Mouse (Mus musculus) WW6 (cell line): ENCODE data around the gene Cacnb1.

Experiments
- DNase-seq: peaks from one replicate; pipeline ENCODE4 v3.0.0-alpha.2; 2013; ENCODE audit warnings: low read depth, low spot score

The Cacnb1 gene

DNA sequence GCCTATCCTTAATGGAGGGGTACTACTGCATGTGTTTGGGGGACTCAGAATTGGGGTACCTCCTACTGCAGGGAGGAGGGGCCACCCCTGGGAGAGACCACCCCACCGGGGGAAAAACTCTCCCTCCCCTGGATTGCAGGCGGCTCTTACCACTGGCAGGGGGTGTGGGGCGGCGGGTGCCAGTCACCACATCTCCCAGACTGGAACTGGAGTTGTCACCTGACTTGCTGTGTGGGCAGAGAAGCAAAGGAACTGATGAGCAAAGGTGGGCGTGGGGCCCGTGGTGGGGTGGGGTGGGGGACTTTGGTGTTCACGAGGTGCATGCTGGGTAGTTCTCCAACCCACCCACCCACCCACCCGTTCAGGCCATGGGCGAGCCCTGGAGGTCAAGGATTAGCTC, 11.1 kb downstream of the Cacnb1 start:
- no peak for DNase-seq

DNA sequence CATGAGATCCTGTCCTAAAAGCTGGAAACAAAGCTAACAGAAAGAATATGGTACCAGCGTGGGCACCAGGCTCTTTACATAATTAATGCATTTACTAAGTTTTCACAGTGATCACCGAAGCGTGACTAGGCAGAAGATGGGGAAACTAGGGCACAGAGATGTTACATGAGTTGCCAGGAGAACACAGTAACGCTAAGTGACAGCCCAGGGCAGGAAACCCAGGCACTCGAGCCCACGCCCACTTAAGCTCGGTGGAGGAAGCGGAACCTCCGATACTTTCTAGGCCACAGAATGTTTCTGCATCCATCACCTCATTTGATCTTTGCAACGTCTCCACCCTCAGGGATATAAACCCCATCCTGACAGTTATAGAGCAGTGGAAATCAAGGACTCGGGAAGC, 14.7 kb downstream of the Cacnb1 start:
- no peak for DNase-seq

DNA sequence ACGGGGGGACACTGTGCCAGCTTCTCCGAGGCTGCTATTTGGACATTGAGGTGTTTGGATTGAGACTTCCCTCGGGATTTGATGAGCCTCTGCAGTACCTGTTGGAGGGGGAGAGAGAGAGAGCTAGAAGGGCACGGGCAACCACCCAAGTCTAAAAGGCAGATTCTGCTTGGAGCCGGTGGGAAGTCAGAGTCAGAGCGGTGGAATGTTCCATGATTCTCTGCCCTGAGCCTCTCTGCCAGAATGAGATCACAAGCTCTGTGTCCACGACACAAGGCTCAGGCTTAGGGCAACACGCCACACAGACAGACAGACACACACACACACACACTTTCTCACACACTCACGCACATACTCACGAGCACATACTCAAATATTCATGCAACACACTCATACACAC, 17.1 kb downstream of the Cacnb1 start:
- DNase-seq, result no peak

DNA sequence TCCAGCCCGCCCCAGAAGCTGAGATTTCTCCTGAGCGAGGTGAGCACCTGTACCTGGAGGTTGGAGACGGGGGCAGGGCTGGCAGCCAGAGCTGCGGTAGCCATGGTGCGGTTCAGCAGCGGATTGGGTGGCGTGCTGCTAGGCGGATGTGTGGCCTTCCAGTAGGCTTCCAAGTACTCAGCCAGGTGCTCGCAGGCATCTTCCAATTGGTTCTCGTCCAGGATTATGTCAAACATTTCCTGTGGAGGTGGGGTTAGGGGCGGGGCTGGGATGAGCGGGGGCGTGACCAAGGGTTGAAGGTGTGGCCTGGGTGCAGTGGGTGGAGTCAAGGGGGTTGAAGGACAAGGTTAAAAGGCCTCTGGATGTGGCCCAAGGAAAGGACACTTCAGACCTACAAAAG, 17.8 kb downstream of the Cacnb1 start:
- peak; percentile 94 for DNase-seq

DNA sequence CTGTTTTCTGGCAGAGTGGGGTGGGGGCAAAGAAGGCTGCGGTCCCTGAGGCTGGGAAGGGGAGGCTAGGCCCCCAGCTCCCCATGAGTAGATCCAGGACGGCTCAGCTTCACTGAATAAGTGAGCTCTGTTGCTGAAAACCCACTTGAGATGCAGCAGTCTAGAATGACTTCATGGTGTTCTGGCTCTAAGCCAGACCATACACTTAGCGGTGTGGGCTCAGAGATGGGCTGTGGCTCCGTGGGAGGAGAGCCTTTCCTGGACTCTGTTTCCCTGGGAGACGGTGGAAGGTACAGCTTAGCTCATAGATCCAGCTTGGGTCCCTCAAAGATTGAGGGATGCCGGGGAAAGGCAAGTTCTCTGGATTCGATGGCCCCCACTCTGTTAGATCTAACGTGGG, 18.7 kb downstream of the Cacnb1 start:
- no peak for DNase-seq

DNA sequence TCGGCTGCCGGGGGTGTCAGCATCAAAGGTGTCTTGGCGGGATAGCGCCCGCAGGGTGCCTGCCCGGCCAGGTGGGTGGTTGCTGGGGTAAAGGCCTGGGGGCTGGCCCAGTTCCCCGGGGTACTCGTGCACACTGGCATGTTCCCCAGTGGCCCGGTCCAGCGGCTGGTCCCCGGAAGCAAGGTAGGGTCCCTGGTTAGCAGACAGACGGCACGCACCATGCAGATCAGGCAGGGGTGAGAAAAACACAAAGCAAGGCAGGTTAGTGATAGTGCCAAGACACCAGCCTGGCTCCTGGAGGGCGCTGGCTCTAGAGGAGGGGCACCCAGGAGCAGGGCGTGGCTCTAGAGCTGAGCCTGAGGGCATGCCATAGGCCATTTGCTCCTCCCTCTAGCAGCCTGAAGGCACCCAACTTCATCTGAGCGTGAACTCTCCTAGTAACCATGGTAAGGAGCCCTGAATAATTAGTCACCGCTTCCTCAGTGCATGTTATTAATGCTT, 19.6 kb downstream of the Cacnb1 start:
- DNase-seq, result no peak

DNA sequence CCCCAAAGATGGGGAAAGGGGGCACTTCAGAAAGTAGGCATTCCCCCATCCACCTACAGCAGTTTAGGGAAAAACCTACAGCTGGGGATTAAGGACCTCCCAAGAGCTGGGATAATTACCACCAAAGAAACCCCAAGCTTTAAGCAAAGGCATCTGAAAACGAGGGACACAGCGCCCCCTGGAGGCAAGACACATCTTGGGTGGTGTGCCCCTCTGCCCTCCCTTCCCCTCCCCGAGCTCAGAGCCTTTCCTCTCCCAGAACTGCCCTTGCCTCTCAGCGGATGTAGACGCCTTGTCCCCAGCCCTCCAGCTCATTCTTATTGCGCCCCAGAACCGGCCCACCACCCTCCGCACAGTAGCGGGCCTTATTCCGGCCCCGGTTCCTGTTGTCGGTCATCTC, 20.2 kb downstream of the Cacnb1 start:
- peak; percentile 84 for DNase-seq

DNA sequence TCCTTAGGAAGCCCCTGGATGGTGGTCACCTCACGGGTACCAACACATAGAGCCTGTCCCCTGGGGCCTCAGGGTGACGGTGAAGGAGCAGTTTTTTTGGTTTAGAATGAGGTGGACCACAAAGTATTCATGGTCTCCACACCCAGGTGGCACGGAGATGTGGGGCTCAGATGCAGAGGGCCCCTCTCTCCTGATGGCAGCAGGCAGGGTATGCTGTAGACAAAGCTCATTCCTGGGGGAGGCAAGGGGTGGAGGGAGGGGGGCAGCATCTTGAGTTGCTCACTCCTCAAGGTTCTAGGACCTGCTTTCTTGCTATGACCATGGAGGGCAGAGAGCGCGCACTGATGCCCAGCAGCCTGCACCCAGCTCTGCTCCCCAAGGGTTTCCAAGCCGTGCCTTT, 20.8 kb downstream of the Cacnb1 start:
- no peak for DNase-seq

DNA sequence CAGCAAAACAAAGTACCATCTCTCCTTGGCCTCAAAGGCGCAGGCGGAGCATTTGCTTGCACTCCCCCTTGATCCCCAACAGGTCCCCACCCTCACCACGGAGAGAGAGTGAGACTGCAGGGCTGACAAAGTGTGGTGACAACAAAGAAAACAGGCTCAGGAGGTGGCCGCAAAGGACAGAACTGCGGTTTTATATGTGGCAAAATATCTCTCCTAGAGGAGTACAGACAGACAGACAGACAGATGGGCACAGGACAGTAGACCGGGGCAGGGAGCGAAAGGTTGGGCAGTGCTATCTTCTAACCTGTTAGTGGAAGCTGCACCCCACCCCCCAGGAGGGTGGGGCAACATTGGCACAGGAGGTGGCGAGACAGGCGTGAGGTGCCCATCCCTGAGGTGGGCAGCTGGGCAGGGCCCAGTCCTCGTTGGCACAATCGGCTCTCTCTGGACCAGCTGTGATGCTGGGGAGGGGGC, 21.4 kb downstream of the Cacnb1 start:
- no peak for DNase-seq

DNA sequence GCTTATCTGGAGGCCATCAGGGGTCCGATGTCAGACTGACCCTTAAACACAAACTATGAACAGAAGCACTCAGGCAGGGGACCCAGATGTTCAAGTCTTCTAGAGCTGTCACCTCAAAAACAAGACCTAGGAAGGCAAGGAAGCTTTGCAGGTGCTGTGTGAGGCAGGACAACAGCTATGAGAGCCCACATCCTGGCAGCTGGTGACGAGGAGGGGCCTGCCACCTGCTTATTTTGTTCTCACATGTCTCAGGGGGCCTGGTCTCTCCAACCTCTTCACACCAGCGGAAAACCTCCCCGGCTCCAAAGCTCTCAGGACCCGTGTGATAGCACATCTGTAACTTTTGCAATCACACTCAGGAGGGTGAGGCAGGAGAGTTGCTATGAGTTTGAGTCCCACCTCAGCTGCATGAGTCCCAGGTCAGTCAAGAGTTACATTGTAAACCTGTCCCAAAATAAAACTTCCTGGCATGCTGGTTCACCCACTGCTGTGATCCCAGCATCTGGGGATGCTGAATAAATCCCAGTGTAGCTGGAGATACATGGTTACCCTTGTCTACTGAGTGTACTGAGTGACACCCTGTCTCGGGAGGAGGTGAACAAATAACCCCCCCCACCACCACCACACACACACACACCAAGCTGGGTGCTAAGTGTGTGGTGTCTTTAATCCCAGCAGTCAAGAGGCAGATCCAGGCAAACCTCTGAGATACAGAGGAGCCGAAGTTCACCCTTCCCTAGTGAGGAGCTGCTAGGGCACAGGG, 22.3 kb downstream of the Cacnb1 start:
- DNase-seq, result no peak

DNA sequence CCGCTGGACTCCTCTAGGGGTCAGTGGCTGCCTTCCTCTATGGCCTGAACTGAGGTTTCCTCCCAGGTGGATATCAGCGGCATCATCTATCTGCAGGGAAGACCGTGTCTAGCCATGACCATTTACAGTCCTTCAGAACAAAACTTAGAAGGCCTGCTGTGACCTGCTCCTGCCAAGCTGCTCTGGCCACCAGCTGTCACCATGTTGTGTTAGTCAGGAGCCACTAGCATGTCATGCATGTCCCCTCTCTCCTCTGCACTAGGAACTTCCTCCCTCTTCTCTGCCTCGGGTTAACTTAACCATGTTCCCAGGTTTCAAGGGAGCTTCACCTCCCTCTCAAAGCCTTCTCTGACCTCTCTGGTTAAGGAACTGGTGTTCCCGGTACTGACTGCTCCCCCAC, 23.1 kb downstream of the Cacnb1 start:
- DNase-seq, result no peak

DNA sequence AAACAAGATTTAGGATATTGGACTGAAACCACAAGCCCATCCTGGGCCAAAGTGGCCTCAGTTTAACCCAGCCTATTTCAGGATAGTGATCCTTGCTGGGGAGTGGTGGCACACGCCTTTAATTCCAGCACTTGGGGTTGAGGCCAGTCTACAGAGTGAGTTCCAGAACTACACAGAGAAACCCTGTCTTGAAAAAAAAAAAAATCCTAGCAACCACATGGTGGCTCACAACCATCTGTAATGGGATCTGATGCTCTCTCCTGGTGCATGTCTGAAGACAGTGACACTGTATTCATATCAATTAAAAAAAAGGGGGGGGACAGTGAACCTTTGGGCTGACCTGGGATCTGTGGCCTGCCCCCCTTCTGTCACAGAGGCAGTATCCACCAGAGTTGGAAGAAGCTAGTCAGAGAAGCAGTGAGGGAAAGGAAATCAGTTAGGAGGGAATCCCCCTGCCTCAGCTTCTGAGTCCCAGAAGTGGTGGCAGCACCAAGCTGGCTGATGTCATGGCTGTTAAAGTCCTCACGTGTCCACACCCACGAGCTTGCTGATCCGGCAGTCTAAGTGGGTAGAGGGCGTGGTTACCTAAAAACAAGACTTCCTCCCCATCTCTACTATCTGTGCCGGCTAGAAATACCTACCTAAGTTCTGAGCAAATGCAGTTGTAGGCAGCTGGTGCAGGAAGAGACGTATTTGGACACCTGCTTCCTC, 23.8 kb downstream of the Cacnb1 start:
- DNase-seq, result no peak

DNA sequence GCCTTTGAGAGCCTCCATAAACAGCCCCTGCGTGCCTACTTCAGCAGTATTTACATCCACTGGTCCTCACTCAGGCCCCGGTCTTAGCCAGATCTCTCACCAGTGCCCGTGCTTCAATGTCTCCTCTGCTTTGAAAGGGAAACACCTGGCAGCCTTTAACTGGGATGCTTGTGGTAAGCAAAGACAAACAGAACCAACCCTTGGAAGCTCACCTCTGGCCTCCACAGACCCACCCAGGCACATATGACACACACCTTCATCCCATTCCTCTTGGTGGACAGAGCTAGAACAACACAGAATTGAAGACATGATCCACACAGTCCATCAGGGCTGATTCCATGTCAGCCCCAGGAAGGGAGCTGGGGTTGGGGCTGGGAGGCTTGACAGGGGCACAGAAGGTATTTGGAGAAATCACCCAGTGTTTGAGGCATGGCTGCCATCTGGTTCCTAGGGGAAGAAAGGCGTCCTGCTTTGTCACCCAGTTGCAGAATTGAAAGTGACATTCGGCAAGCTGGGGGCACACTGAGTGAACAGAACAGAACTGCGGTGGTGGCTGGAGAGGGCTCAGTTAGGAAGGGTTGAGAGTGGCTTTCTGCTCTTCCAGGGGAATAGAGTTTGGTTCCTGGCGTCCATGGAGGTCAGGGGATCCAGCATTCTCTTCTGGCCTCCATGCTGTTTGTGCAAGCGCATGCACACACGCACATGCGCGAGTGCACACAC, 24.6 kb downstream of the Cacnb1 start:
- DNase-seq, result no peak

DNA sequence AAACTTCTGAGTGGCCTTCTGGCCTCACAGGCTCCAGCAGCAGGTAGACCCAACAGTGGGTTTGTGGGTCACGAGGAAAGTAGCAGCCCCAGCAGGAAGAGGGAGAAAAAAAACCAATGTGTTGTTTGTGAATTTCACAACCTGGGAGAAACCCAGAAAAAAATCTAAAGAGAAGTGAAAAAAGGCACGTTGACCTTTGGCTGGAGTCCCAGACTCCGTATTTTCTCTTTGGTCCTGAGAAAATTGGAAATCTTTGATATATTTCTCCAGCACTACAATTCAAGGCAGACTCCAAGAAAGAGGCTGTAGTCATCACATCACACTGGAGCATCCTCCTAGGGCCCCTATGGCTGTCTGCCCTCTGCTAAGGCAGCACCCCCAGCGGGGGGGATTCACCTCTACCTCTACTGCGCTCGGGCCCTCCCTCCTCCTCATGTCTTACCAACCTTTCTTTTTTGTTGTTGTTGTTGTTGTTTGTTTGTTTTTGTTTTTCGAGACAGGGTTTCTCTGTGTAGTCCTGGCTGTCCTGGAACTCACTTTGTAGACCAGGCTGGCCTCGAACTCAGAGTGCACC, 25.4 kb downstream of the Cacnb1 start:
- no peak for DNase-seq

DNA sequence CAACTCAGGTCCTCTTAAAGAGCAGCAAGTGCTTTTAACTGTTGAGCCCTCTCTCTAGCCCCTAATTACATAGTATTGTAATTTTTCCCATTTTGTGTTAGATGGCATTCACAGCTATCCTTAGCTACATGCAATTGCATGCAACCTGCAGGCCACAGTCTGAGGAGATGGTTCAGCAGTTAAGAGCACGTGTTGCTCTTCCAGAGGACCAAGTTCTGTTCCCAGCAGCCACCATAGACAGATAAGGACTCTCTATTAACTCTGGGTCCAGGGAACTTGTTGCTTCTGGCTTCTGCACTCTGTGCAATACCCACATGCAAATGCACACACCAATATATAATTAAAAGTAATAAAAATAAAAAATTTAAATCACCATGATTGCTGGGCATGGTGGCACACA, 26.1 kb downstream of the Cacnb1 start:
- no peak for DNase-seq

DNA sequence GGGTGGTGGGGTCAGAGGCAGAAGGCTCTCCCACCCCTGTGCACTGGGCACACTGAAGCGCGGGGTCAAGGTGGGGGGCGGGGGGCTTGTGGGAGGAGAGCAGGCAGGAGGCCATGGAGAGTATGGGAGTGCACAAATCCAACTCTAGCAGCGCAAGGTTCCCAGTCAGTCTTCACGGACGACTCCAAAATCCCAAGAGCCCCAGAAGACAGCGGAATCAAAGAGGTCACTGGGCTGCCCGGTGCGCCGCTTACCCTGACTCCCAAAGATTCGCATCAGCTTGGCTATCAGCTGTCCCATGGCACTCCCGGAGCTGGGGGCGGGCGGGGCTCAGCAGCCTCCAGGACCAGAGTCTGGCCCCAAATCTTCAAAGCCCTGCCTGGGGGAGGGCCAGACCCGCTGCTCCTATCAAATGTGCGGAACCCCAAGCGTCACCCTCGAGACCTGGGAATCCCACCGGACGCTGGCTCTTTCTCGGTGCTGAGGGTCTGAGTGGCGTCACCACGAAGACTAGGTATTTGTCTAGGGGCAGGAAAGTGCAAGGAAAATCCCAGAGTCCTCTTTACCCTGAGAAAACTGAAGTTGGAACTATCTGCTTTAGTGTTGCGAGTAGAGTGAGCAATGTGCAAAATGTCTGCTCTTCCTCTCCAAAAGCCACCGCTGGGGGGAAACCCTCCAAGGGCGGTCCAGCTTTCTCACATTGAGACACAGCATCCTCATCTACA, 27.1 kb downstream of the Cacnb1 start, which contains the start of gene Arl5c:
TSS of gene Arl5c (minus strand) at position 618 of the 725 bp plus-strand sequence.
- no peak for DNase-seq

DNA sequence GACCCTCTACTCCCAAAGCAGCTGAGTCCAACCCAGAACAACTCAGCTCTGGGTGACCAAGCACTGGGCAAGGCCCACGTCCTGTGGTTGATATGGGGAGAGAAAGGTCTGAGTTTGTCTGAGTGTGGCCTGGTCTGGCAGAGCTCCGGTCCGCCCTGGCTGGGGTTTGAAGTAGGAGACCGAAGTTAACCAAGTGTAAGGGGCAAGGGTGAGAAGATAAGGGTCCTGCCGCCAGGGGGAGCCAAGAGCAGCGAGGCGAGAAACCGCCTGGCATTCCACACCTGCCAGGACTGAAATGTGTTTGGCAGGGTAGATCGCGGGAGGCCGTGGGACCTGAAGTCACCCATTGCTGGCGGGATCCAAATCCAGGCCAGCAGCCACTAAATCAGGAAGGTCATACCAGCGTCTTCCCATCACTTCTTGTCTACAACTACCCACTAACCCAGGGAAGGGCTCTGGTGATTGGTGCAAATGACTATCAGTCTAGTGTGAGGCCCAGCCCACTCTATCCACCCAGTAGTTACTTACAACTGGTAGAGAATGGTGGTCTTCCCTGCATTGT, 28.2 kb downstream of the Cacnb1 start:
- DNase-seq, result peak; percentile 90

DNA sequence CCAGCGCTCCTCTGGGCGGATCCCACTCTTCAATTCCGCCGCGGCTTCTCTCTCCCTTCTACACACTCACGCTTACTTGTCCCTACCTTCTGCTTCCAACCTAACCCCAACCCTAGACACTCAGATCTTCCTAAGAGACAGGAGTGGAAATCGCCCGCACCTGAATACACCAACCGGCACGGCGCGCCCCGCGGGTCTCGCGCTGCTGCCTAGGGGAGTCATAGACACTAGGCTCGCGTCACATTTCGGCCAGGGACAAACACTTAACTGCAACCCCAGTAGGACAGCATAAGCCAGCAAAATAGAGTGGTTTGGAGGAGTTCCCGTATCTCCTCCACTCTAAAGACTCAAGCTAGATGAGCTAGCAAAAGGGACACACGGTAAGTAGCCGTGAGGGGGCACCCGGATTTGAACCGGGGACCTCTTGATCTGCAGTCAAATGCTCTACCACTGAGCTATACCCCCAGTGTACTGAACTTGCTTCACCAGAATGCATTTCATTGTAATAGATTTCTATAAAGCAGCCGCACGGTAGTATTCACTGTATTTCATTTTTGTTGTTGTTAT, 34.2 kb downstream of the Cacnb1 start:
- DNase-seq, result peak; percentile 73

DNA sequence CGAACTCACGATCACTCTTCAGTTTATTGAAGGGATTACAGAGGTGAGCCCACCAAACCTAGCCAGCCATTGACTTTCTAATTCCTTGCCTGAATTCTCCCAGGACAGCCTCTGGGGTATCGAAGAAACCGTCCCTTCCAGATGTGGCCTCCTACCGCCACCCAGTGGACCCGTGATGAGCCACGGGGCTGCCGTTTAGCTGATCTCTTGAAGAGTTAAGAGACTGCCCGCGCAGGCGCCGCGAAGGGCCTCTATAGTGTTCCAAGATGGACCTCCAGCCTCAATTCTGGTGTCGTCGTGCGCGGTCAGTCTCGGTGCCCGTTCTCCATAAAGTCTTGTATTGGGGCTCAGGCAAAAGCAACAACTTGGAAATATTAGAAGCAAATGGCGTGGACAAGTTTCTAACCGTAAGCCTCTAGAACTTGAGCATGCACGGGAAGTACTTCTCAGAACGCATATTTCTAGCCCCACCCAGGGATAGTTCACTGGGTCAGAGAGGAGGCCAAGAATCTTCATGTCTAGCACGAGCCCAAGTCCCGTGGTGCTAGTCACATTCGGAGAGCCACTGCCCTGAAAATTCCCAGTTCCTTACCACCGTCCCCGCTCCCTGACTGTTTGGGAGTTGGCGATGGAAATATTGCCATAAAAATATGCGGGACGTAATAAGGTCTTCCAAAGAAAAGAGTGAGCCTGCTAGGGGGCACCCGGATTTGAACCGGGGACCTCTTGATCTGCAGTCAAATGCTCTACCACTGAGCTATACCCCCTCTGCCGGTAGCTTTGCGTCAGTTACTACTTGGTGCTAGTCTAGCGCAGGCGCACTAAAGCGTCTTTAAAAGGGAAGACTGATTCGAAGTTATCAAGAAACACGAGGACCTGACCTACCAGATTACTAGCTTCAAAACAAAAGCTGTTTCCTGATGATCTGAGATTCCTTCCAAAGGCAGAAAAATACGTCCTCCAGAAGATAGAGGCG, 35.0 kb downstream of the Cacnb1 start:
- DNase-seq, result peak; percentile 98
